Mouse (Mus musculus) thymus, adult 2 months (tissue): Measurements from ENCODE around the gene Gpc5. TPM values are rescaled to one million over a fixed set of nuclear protein-coding genes. Genes with fewer than 3 reads are reported as not detected.

ENCODE experiments used
- DNase-seq: peaks from one replicate; pipeline ENCODE4 v3.0.0; 2021
- H3K27ac ChIP-seq: fragments of 200-500 bp; 2 replicates; pipeline ENCODE4 v1.5.1; 2012; ENCODE audit warnings: low read length, control low read depth; ENCODE audit not compliant: control insufficient read depth, insufficient read depth
- H3K27me3 ChIP-seq: fragments of 200-500 bp; 2 replicates; pipeline ENCODE4 v1.6.1; 2012; ENCODE audit warnings: mild to moderate bottlenecking, low read length, moderate library complexity, mixed read lengths; ENCODE audit not compliant: control insufficient read depth, insufficient read depth
- H3K36me3 ChIP-seq: fragments of 200-500 bp; 2 replicates; pipeline ENCODE4 v1.6.1; 2012; ENCODE audit warnings: mild to moderate bottlenecking, low read length, moderate library complexity; ENCODE audit not compliant: control insufficient read depth, insufficient read depth
- H3K4me1 ChIP-seq: fragments of 200-500 bp; replicated peaks from 2 replicates; pipeline ENCODE4 v1.6.1; 2012; ENCODE audit warnings: low read length; ENCODE audit not compliant: control insufficient read depth, insufficient read depth
- H3K4me3 ChIP-seq: fragments of 200-500 bp; 2 replicates; pipeline ENCODE4 v1.5.1; 2012; ENCODE audit warnings: mild to moderate bottlenecking, low read length, control low read depth, moderate library complexity; ENCODE audit not compliant: control insufficient read depth, insufficient read depth
- CTCF ChIP-seq: fragments of 200-500 bp; IDR thresholded peaks from 2 replicates; pipeline ENCODE4 v1.5.1; 2012; ENCODE audit warnings: mild to moderate bottlenecking, control low read depth, low read length, moderate library complexity, borderline replicate concordance; ENCODE audit not compliant: control insufficient read depth, poor library complexity, insufficient read depth; ENCODE audit errors: extremely low read depth
- POLR2A ChIP-seq: fragments of 200-500 bp; IDR thresholded peaks from 2 replicates; pipeline ENCODE4 v1.6.1; 2012; ENCODE audit warnings: mild to moderate bottlenecking, low read length, control low read depth, moderate library complexity; ENCODE audit not compliant: control insufficient read depth, poor library complexity, insufficient read depth; ENCODE audit errors: extremely low read depth
- WGBS: fragments of 180-500 bp; shearing (Covaris S2); methylation state at CpG from one replicate; pipeline ENCODE4 v1.1.7; 2018; 5-methylcytosine and 5-hydroxymethylcytosine counted together
- polyA plus RNA-seq: library from polyadenylated mRNA; depleted of rRNA; stranded (reverse); fragments of >200 nt; gene quantifications from 2 replicates; pipeline ENCODE4 v1.2.3, GENCODE M21; 2012

The Gpc5 gene
- polyA plus RNA-seq, 1 experiment = 0.18 TPM

DNA sequence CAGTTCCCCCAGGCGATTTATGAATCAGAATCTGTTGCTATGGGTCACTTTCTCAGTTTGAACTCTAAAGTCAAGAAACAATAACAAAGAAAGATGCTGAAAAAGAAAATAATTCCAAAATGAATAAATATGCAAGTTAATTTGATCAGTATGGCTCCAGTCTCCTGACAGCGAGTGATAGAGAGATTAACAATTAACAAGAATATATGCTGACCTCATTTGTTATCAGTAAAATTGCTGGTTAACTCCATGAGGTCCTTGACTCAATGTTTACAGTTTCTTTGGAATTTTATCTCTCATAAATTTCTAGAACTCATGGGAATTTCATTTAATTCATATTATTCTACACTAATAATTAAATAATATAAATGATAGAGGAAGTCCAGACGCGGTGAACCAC, 1244.2 kb downstream of the Gpc5 start:
- no peak for TF ChIP-seq CTCF
- TF ChIP-seq POLR2A = no peak
- WGBS = 96% methylated on average over 4 of the region's 4 CpGs
- H3K4me1 ChIP-seq = no peaks in the 10 kb centered on the region

DNA sequence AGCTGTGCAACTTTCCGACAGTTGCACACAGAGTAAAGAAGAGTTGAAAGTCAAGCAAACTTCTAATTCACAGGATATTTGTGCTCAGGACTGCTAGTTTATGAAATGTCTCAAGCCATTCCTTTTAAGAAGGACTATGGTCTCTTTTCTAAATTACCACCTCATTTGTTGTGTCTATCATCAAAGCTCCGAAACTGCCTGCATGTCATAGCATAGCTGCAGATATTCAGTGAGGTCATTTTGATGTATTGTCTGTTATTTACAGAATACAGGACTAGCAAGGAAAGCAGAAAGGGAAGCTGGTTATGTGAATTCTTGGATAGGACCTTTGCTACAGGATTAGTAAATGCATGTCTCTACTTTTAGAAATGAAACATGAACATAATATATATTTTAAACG, 1246.4 kb downstream of the Gpc5 start:
- no peak overlapping the region for H3K4me3 ChIP-seq
- H3K27me3 ChIP-seq = no peaks in the 10 kb centered on the region
- 81% methylated on average over 3 of the region's 3 CpGs for WGBS
- H3K27ac ChIP-seq = no peak overlapping the region
- H3K36me3 ChIP-seq = no peaks in the 10 kb centered on the region
- no peak for DNase-seq
- no peak for TF ChIP-seq CTCF
- no peak for TF ChIP-seq POLR2A
- H3K4me1 ChIP-seq = no peaks in the 10 kb centered on the region

More for the DNA sequence above, 1244.2 kb downstream of the Gpc5 start:
- no peak for DNase-seq
- Histone ChIP-seq H3K27ac (no peak overlapping the region), H3K4me3 (no peak overlapping the region), H3K27me3 (no peaks in the 10 kb centered on the region), H3K36me3 (no peaks in the 10 kb centered on the region)

GRCm38 (mm10) chr14:116348560-116348959, 1256.5 kb downstream of the Gpc5 start:
- H3K36me3 ChIP-seq = no peaks in the 10 kb centered on the region
- DNase-seq = no peak
- TF ChIP-seq CTCF (no peak), POLR2A (no peak)
- H3K4me3 ChIP-seq = no peak overlapping the region
- no peaks in the 10 kb centered on the region for H3K27me3 ChIP-seq
- H3K27ac ChIP-seq = no peak overlapping the region
- H3K4me1 ChIP-seq = no peaks in the 10 kb centered on the region
- WGBS = 93% methylated on average over 3 of the region's 3 CpGs

GRCm38 (mm10) chr14:116384602-116385001, 1292.6 kb downstream of the Gpc5 start:
- 91% methylated on average over 2 of the region's 2 CpGs for WGBS
- Histone ChIP-seq H3K27me3 (no peaks in the 10 kb centered on the region), H3K4me1 (no peaks in the 10 kb centered on the region), H3K27ac (no peak overlapping the region), H3K36me3 (no peaks in the 10 kb centered on the region), H3K4me3 (no peak overlapping the region)
- DNase-seq = no peak
- TF ChIP-seq POLR2A (no peak), CTCF (no peak)

DNA sequence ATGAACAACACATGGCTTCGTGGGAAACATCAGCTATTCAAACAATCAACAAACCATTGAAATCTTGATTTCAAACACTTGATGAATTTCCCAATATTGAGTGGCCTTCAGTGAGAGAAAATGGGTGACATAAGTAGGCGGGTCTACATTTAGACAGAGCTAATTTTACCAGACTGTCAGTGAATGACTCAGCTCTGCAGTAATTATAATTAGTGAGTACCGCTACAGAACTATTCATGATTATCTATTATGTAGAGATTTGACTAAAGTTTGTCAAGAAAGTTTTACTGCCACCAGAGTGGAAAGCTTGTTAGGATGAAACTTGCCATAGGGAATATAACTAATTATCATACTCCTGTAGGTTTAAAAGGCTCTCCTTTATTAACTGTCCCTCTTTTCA, 1323.5 kb downstream of the Gpc5 start:
- Histone ChIP-seq H3K27ac (no peak overlapping the region), H3K27me3 (no peaks in the 10 kb centered on the region), H3K4me1 (no peaks in the 10 kb centered on the region), H3K36me3 (no peaks in the 10 kb centered on the region), H3K4me3 (no peak overlapping the region)
- 86% methylated on average over 3 of the region's 3 CpGs for WGBS
- no peak for DNase-seq
- TF ChIP-seq CTCF (no peak), POLR2A (no peak)

- Histone ChIP-seq H3K27me3 (no peaks in the 10 kb centered on the region), H3K27ac (no peak overlapping the region), H3K4me1 (no peaks in the 10 kb centered on the region), H3K36me3 (no peaks in the 10 kb centered on the region), H3K4me3 (no peak overlapping the region)
- 64% methylated on average over 4 of the region's 4 CpGs for WGBS
- DNase-seq = no peak
- no peak for TF ChIP-seq POLR2A
- no peak for TF ChIP-seq CTCF
Observed at GRCm38 (mm10) chr14:116448219-116448618, 1356.2 kb downstream of the Gpc5 start.

- no peak for TF ChIP-seq CTCF
- no peak for TF ChIP-seq POLR2A
- H3K27me3 ChIP-seq = no peaks in the 10 kb centered on the region
- no peak overlapping the region for H3K4me3 ChIP-seq
Observed at GRCm38 (mm10) chr14:116453356-116453755, 1361.3 kb downstream of the Gpc5 start.

More at GRCm38 (mm10) chr14:116453356-116453755, 1361.3 kb downstream of the Gpc5 start:
- WGBS = 83% methylated on average over 3 of the region's 3 CpGs
- Histone ChIP-seq H3K36me3 (no peaks in the 10 kb centered on the region), H3K27ac (no peak overlapping the region), H3K4me1 (no peaks in the 10 kb centered on the region)
- DNase-seq = no peak
